Mouse (Mus musculus): ENCODE data around the gene Gm11555.

DNA sequence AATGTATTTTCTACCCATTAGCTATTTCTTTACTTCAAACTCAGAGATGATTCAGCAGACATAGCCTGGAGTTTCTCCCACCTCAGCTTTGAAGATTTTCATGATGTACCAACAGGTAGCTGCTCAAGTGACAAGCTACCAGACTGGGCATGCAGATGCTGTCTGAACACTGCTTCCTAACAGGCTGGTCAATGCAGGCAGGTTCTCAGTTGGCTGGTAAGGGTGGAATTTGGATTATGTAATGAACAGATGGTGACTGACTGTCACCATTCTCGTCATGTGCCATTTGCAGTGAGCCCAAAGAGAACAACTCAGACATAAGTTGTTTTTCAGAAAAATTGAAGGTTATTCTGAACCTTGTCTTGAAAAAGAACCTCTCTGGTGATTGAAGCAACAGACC, 40.9 kb downstream of the Gm11555 start:
- no peak for TF ChIP-seq CTCF (IDR thresholded peaks at IDR 0.05 in 2 of 3, conservative IDR thresholded peaks at IDR 0.05 in 1 of 3; ENCODE audit: control insufficient read depth in 1 of 3, insufficient read depth in 1 of 3, low read depth in 2 of 3, low read length in 3 of 3, poor library complexity in 1 of 3, severe bottlenecking in 1 of 3)
- no peak for TF ChIP-seq HCFC1 (IDR thresholded peaks at IDR 0.05; ENCODE audit: low read depth, low read length)
- no peak for TF ChIP-seq POLR2A (IDR thresholded peaks at IDR 0.05; ENCODE audit: control insufficient read depth in 1 of 2, insufficient read depth in 1 of 2, low read depth in 1 of 2, low read length in 2 of 2, poor library complexity in 1 of 2)
- no peak for TF ChIP-seq E2F4 (IDR thresholded peaks at IDR 0.05; ENCODE audit: borderline replicate concordance, low read depth, low read length)

Measured in MEL (cell line).